Mouse (Mus musculus) layer of hippocampus, postnatal 10 days (tissue): ENCODE results near the gene Cdc42bpa. TPM values are rescaled to one million over a fixed set of nuclear protein-coding genes. Genes with fewer than 3 reads are reported as not detected.

Experiments
- DNase-seq, 2 experiments: peaks; one replicate each; pipeline ENCODE4 v3.0.0; 2021; ENCODE audit warnings: low spot score in 2 of 2
- total RNA-seq, 2 experiments: library from RNA; stranded (reverse); gene quantifications; 2 replicates each; pipeline ENCODE4 v1.2.3; 2021

The Cdc42bpa gene
- total RNA-seq, 2 experiments from 2014 or later: 220 to 243 TPM

- DNase-seq: no peak
Measured at GRCm38 (mm10) chr1:180186371-180186770, 226.1 kb downstream of the Cdc42bpa start.

GRCm38 (mm10) chr1:180188951-180189350 is 228.7 kb downstream of the Cdc42bpa start:
- DNase-seq: no peak

GRCm38 (mm10) chr1:180191112-180191511 is 230.8 kb downstream of the Cdc42bpa start:
- DNase-seq: no peak

GRCm38 (mm10) chr1:180191651-180192220 is 231.5 kb downstream of the Cdc42bpa start:
- DNase-seq: no peak

- no peak for DNase-seq
Measured at GRCm38 (mm10) chr1:180192866-180193265, 232.6 kb downstream of the Cdc42bpa start.

GRCm38 (mm10) chr1:180193391-180193935 is 233.2 kb downstream of the Cdc42bpa start:
- no peak for DNase-seq

- no peak for DNase-seq
Measured at GRCm38 (mm10) chr1:180194048-180194447, 233.8 kb downstream of the Cdc42bpa start.

- peak; percentile 19 to 26 for DNase-seq
Measured at GRCm38 (mm10) chr1:180194781-180195471, 234.7 kb downstream of the Cdc42bpa start.

- DNase-seq: peak; percentile 95 to 96
Measured at GRCm38 (mm10) chr1:180195703-180196381, 235.6 kb downstream of the Cdc42bpa start.

GRCm38 (mm10) chr1:180196508-180196907 is 236.2 kb downstream of the Cdc42bpa start:
- DNase-seq: no peak

- DNase-seq: no peak
Measured at GRCm38 (mm10) chr1:180197956-180198355, 237.7 kb downstream of the Cdc42bpa start.

GRCm38 (mm10) chr1:180198959-180199714 is 238.9 kb downstream of the Cdc42bpa start, which contains the start of gene Coq8a:
Coq8a (minus strand) TSS chr1:180199602.
- DNase-seq: no peak

- no peak for DNase-seq
Measured at GRCm38 (mm10) chr1:180199715-180200050, 239.4 kb downstream of the Cdc42bpa start.

GRCm38 (mm10) chr1:180200722-180201121 is 240.4 kb downstream of the Cdc42bpa start:
- DNase-seq: no peak

GRCm38 (mm10) chr1:180208370-180208769 is 248.1 kb downstream of the Cdc42bpa start:
- no peak for DNase-seq

- DNase-seq: no peak
Measured at GRCm38 (mm10) chr1:180210031-180210432, 249.8 kb downstream of the Cdc42bpa start.

GRCm38 (mm10) chr1:180210781-180211271 is 250.6 kb downstream of the Cdc42bpa start:
- DNase-seq: no peak

- DNase-seq: no peak
Measured at GRCm38 (mm10) chr1:180212911-180213310, 252.6 kb downstream of the Cdc42bpa start.

GRCm38 (mm10) chr1:180215044-180215443 is 254.8 kb downstream of the Cdc42bpa start:
- peak; percentile 59 to 72 for DNase-seq
